Mouse (Mus musculus) thymus, adult 18-20 months (tissue): ENCODE results near the gene Zfp775.
"Not testable (repeated sequence)": the region's sequence is repeated elsewhere in the genome, so short reads cannot be mapped to it uniquely, and the experiment has no call there.

ENCODE experiments used
- DNase-seq, 2 experiments: peaks; one replicate each; pipeline ENCODE4 v3.0.0; 2022; ENCODE audit warnings: mixed read lengths in 2 of 2

The Zfp775 gene

GRCm38 (mm10) chr6:48591221-48591845, 10.5 kb upstream of the Zfp775 start:
- no peak for DNase-seq

GRCm38 (mm10) chr6:48591871-48592270, 10.0 kb upstream of the Zfp775 start:
- no peak for DNase-seq

- peak; percentile 54 to 63 for DNase-seq
Measured at GRCm38 (mm10) chr6:48593158-48594042, 8.5 kb upstream of the Zfp775 start, which contains the start of the genes Repin1 and Gm44965. TSS of gene Repin1 (plus strand) at chr6:48593883. TSS of gene Gm44965 (plus strand) at chr6:48593941.

GRCm38 (mm10) chr6:48594043-48594738, 7.7 kb upstream of the Zfp775 start:
- DNase-seq, result no peak

- DNase-seq, result no peak
Measured at GRCm38 (mm10) chr6:48595278-48595677, 6.6 kb upstream of the Zfp775 start.

- no peak for DNase-seq
Measured at GRCm38 (mm10) chr6:48596545-48597232, 5.2 kb upstream of the Zfp775 start.

- DNase-seq, result no peak
Measured at GRCm38 (mm10) chr6:48597233-48597625, 4.6 kb upstream of the Zfp775 start.

GRCm38 (mm10) chr6:48600594-48600993, 1.3 kb upstream of the Zfp775 start:
- no peak for DNase-seq

GRCm38 (mm10) chr6:48602080-48602741, 348 bp downstream of the Zfp775 start:
- no peak for DNase-seq

- no peak for DNase-seq
Measured at GRCm38 (mm10) chr6:48608124-48608523, 6.3 kb downstream of the Zfp775 start.

- DNase-seq, result no peak
Measured at GRCm38 (mm10) chr6:48609512-48609911, 7.6 kb downstream of the Zfp775 start.

GRCm38 (mm10) chr6:48610657-48611056, 8.8 kb downstream of the Zfp775 start:
- no peak for DNase-seq

GRCm38 (mm10) chr6:48613464-48613863, 11.6 kb downstream of the Zfp775 start:
- DNase-seq, result no peak

- no peak for DNase-seq
Measured at GRCm38 (mm10) chr6:48614756-48615155, 12.9 kb downstream of the Zfp775 start.

- DNase-seq, result no peak
Measured at GRCm38 (mm10) chr6:48620031-48620430, 18.2 kb downstream of the Zfp775 start.

GRCm38 (mm10) chr6:48622186-48622843, 20.5 kb downstream of the Zfp775 start:
- not testable (repeated sequence) for DNase-seq

- no peak for DNase-seq
Measured at GRCm38 (mm10) chr6:48623460-48623859, 21.6 kb downstream of the Zfp775 start.

GRCm38 (mm10) chr6:48626464-48626863, 24.6 kb downstream of the Zfp775 start, which contains the start of gene AI854703:
TSS of gene AI854703 (plus strand) at chr6:48626764.
- no peak for DNase-seq

- DNase-seq, result no peak
Measured at GRCm38 (mm10) chr6:48626984-48627383, 25.1 kb downstream of the Zfp775 start.

GRCm38 (mm10) chr6:48627511-48627924, 25.7 kb downstream of the Zfp775 start:
- DNase-seq, result no peak

GRCm38 (mm10) chr6:48628377-48628776, 26.5 kb downstream of the Zfp775 start:
- no peak for DNase-seq
